Mouse (Mus musculus) megakaryocyte, embryonic 14.5 days (primary cell): ENCODE data around the gene 2310034G01Rik.

Experiments used
- FLI1 ChIP-seq: IDR thresholded peaks from 2 replicates; pipeline ENCODE4 v1.6.1; 2012; ENCODE audit warnings: low read length, inconsistent platforms, mixed read lengths
- GATA1 ChIP-seq: IDR thresholded peaks from 3 replicates; pipeline ENCODE4 v1.6.1; 2012; ENCODE audit warnings: mixed read lengths, low read length, inconsistent platforms, borderline replicate concordance

GRCm38 (mm10) chr19:46398401-46398800, 48.3 kb upstream of the 2310034G01Rik start:
- no peak for TF ChIP-seq GATA1
- no peak for TF ChIP-seq FLI1
